40 mouse cellular contexts compared by ENCODE assay signal in genomic region chr10:95689058-95689457, GRCm38 (mm10). TPM values are rescaled to one million over a fixed set of nuclear protein-coding genes. Genes with fewer than 3 reads are reported as not detected.
"Had no signal": no experiment of that assay in that cellular context is flagged by ENCODE, and none has a peak within 500 bp of the region (broad histone marks: within the 10 kb centered on the region; RNA-seq: fewer than 3 reads in every experiment).

No protein-coding gene starts in this region.

- H3K9me3 ChIP-seq: heart, embryonic 13.5 days; heart, embryonic 15.5 days; hindbrain, embryonic 13.5 days; hindbrain, embryonic 15.5 days; kidney, embryonic 15.5 days; limb, embryonic 13.5 days; limb, embryonic 15.5 days had no signal

- ATAC-seq: intestine, embryonic 16.5 days had no signal

- H3K4me3 ChIP-seq: gastrocnemius, adult 2 months; heart, adult 2 months; heart, embryonic 13.5 days; heart, embryonic 15.5 days; hindbrain, embryonic 13.5 days; hindbrain, embryonic 15.5 days; kidney, embryonic 15.5 days; limb, embryonic 13.5 days; limb, embryonic 15.5 days had no signal

- H3K36me3 ChIP-seq: heart, embryonic 13.5 days; heart, embryonic 15.5 days; hindbrain, embryonic 13.5 days; hindbrain, embryonic 15.5 days; kidney, embryonic 15.5 days; limb, embryonic 13.5 days; limb, embryonic 15.5 days had no signal

- H3K27me3 ChIP-seq: heart, embryonic 13.5 days; heart, embryonic 15.5 days; hindbrain, embryonic 13.5 days; hindbrain, embryonic 15.5 days; kidney, embryonic 15.5 days; limb, embryonic 13.5 days; limb, embryonic 15.5 days had no signal

- DNase-seq: gastrocnemius, adult 2 months; gastrocnemius, postnatal 10 days; gastrocnemius, postnatal 36 days; heart, adult 2 months; heart, postnatal 14 days; heart, postnatal 36 days; kidney, adult 11 months; kidney, adult 2 months; kidney, adult 9 months; kidney, postnatal 14 days; kidney, postnatal 36 days; layer of hippocampus, adult 9-11 months; layer of hippocampus, postnatal 36 days; left cerebral cortex, postnatal 4 days had no signal

RNA-seq across cellular contexts. Expression of gene Anapc15-ps, which starts 15.8 kb away (rescaled TPM):
- total RNA-seq: gastrocnemius, adult 2 months; gastrocnemius, postnatal 10 days; gastrocnemius, postnatal 36 days; heart, adult 2 months; heart, postnatal 14 days; heart, postnatal 36 days; hematopoietic stem cell, adult 5-6 weeks; hindbrain, postnatal 0 days; layer of hippocampus, adult 18-20 months; layer of hippocampus, adult 8-10 months; layer of hippocampus, postnatal 14 days; layer of hippocampus, postnatal 36 days; left cerebral cortex, adult 18-20 months; left cerebral cortex, adult 8-10 months; left cerebral cortex, postnatal 10 days; left cerebral cortex, postnatal 25 days; left cerebral cortex, postnatal 4 days; liver, adult 2 months had no signal
- polyA plus RNA-seq: gonadal fat pad, adult 2 months; heart, adult 2 months; heart, embryonic 11.5 days; heart, embryonic 13.5 days; heart, embryonic 15.5 days; heart, postnatal 0 days; hindbrain, embryonic 11.5 days; hindbrain, embryonic 13.5 days; hindbrain, embryonic 15.5 days; hindbrain, postnatal 0 days; intestine, embryonic 14.5 days; intestine, embryonic 16.5 days; kidney, adult 2 months; kidney, postnatal 0 days; large intestine, adult 2 months; limb, embryonic 11.5 days; limb, embryonic 15.5 days; liver, adult 2 months had no signal
